ENCODE assay signal across 25 mouse cellular contexts in genomic region chr4:107051889-107052288, GRCm38 (mm10). TPM values are rescaled to one million over a fixed set of nuclear protein-coding genes. Genes with fewer than 3 reads are reported as not detected.
DNase-seq lines count a peak whose midpoint lies in the region; ATAC-seq and TF ChIP-seq lines count a peak whose summit lies in the region.
"Had no signal": no experiment of that assay in that cellular context is flagged by ENCODE, and none has a peak within 500 bp of the region (broad histone marks: within the 10 kb centered on the region; RNA-seq: fewer than 3 reads in every experiment).

No protein-coding gene starts in this region.

- no peak overlapping the region for H3K9ac ChIP-seq in forebrain, embryonic 15.5 days (replicated peaks)
- H3K9ac ChIP-seq in intestine, embryonic 16.5 days (ENCODE audit: low read depth, low read length): no peak overlapping the region
- H3K9ac ChIP-seq: embryonic facial prominence, embryonic 15.5 days; hindbrain, embryonic 13.5 days had no signal

- no peak for DNase-seq in forebrain, embryonic 10.5 days (ENCODE audit: extremely low spot score, low spot score)
- DNase-seq in layer of hippocampus, adult 2 months (ENCODE audit: low spot score in 2 of 2): no peak
- DNase-seq in layer of hippocampus, postnatal 36 days: no peak
- DNase-seq in adrenal gland, postnatal 14 days: peak; percentile 53
- DNase-seq in adrenal gland, postnatal 25 days: peak; percentile 33
- DNase-seq: cerebellum, adult 11 months; cerebellum, adult 8-10 months; cerebellum, postnatal 14 days; embryo, embryonic 11 days; gastrocnemius, postnatal 10 days; heart, postnatal 10 days; heart, postnatal 4 days; kidney, adult 8-10 months had no signal

- H3K27me3 ChIP-seq in forebrain, embryonic 10.5 days (ENCODE audit: poor library complexity, severe bottlenecking): no peaks in the 10 kb centered on the region
- no peaks in the 10 kb centered on the region for H3K27me3 ChIP-seq in forebrain, embryonic 15.5 days
- no peaks in the 10 kb centered on the region for H3K27me3 ChIP-seq in intestine, embryonic 16.5 days (replicated peaks; ENCODE audit: control insufficient read depth, insufficient read depth, low read length)
- H3K27me3 ChIP-seq: embryonic facial prominence, embryonic 15.5 days; hindbrain, embryonic 13.5 days had no signal

- TF ChIP-seq CTCF in layer of hippocampus, adult 2 months (conservative IDR thresholded peaks at IDR 0.05): no peak

- no peaks in the 10 kb centered on the region for H3K9me3 ChIP-seq in forebrain, embryonic 10.5 days
- no peaks in the 10 kb centered on the region for H3K9me3 ChIP-seq in forebrain, embryonic 15.5 days
- no peaks in the 10 kb centered on the region for H3K9me3 ChIP-seq in intestine, embryonic 16.5 days (ENCODE audit: control insufficient read depth, low read length)
- H3K9me3 ChIP-seq: embryonic facial prominence, embryonic 15.5 days; heart, embryonic 10.5 days; hindbrain, embryonic 13.5 days had no signal

- H3K27ac ChIP-seq in forebrain, embryonic 10.5 days: 0 out of 2 replicates have a peak overlapping the region, but pooled peaks have one; percentile 44
- H3K27ac ChIP-seq in forebrain, embryonic 15.5 days (replicated peaks): no peak overlapping the region
- H3K27ac ChIP-seq in layer of hippocampus, adult 2 months: peak overlapping the region; percentile 56; the same call in 1 of the 2 replicates
- no peak overlapping the region for H3K27ac ChIP-seq in intestine, embryonic 16.5 days (ENCODE audit: low read length)
- H3K27ac ChIP-seq: embryonic facial prominence, embryonic 15.5 days; heart, embryonic 10.5 days; hindbrain, embryonic 13.5 days had no signal

- peaks cover 18% of the 10 kb centered on the region for H3K4me1 ChIP-seq in forebrain, embryonic 10.5 days
- no peaks in the 10 kb centered on the region for H3K4me1 ChIP-seq in forebrain, embryonic 15.5 days
- no peaks in the 10 kb centered on the region for H3K4me1 ChIP-seq in intestine, embryonic 16.5 days (ENCODE audit: control insufficient read depth, insufficient read depth, low read length)
- H3K4me1 ChIP-seq: embryonic facial prominence, embryonic 15.5 days; heart, embryonic 10.5 days had no signal

- H3K4me3 ChIP-seq in forebrain, embryonic 10.5 days: no peak overlapping the region
- no peak overlapping the region for H3K4me3 ChIP-seq in forebrain, embryonic 15.5 days
- no peak overlapping the region for H3K4me3 ChIP-seq in layer of hippocampus, adult 2 months
- no peak overlapping the region for H3K4me3 ChIP-seq in intestine, embryonic 16.5 days (ENCODE audit: low read length)
- H3K4me3 ChIP-seq: embryonic facial prominence, embryonic 15.5 days; erythroblast, embryonic 14.5 days; heart, embryonic 10.5 days; hindbrain, embryonic 13.5 days had no signal

- peaks cover 61% of the 10 kb centered on the region for H3K36me3 ChIP-seq in forebrain, embryonic 10.5 days (replicated peaks)
- H3K36me3 ChIP-seq in forebrain, embryonic 15.5 days: peaks cover 12% of the 10 kb centered on the region
- H3K36me3 ChIP-seq in intestine, embryonic 16.5 days (ENCODE audit: control insufficient read depth, insufficient read depth, low read length): peaks cover 10% of the 10 kb centered on the region

- WGBS in forebrain, embryonic 10.5 days: 58% methylated on average over 4 of the region's 4 CpGs
- 57% methylated on average over 4 of the region's 4 CpGs for WGBS in forebrain, embryonic 15.5 days
- 47% methylated on average over 4 of the region's 4 CpGs for WGBS in intestine, embryonic 16.5 days

- ATAC-seq in forebrain, embryonic 15.5 days (replicated peaks): no peak
- ATAC-seq in intestine, embryonic 16.5 days: no peak
- ATAC-seq: intestine, postnatal 0 days had no signal

- H3K4me2 ChIP-seq in forebrain, embryonic 15.5 days (replicated peaks): no peak overlapping the region
- H3K4me2 ChIP-seq in intestine, embryonic 16.5 days (ENCODE audit: low read depth, low read length): no peak overlapping the region
- H3K4me2 ChIP-seq: embryonic facial prominence, embryonic 15.5 days; hindbrain, embryonic 13.5 days had no signal

RNA-seq across cellular contexts. Expression of gene Mrpl37, which starts 14.8 kb away (rescaled TPM):
- polyA plus RNA-seq in forebrain, embryonic 10.5 days (2016; fragmentation: Nextera tagmentation; extraction: Ambion mirVana): 131 and 132 TPM in 2 replicates
- 76.1 and 80.6 TPM in 2 replicates for polyA plus RNA-seq in forebrain, embryonic 15.5 days (2015; fragmentation: Nextera tagmentation; extraction: Ambion mirVana)
- 10 to 100 TPM; 59.4 to 59.9 TPM for total RNA-seq in layer of hippocampus, adult 2 months (2021)
- total RNA-seq in layer of hippocampus, postnatal 36 days (2021): 10 to 100 TPM; 60.4 to 62.9 TPM
- 98.8 and 100 TPM in 2 replicates for total RNA-seq in adrenal gland, postnatal 14 days (2021)
- 92.2 and 107 TPM in 2 replicates for total RNA-seq in adrenal gland, postnatal 25 days (2021)
- polyA plus RNA-seq in intestine, embryonic 16.5 days (2015; fragmentation: Nextera tagmentation; extraction: Ambion mirVana): 112 and 117 TPM in 2 replicates

RNA-seq across cellular contexts. Expression of gene Cyb5rl, which starts 14.9 kb away (rescaled TPM):
- polyA plus RNA-seq in forebrain, embryonic 10.5 days (2016; fragmentation: Nextera tagmentation; extraction: Ambion mirVana): 8.9 and 11.3 TPM in 2 replicates
- 2.8 and 3.6 TPM in 2 replicates for polyA plus RNA-seq in forebrain, embryonic 15.5 days (2015; fragmentation: Nextera tagmentation; extraction: Ambion mirVana)
- total RNA-seq in layer of hippocampus, adult 2 months (2021): 1 to 10 TPM; 3.9 to 9.6 TPM
- 10 to 100 TPM in 1 of 2 experiments, 1 to 10 TPM in 1; 8.2 to 10.2 TPM for total RNA-seq in layer of hippocampus, postnatal 36 days (2021)
- 17.0 and 20.1 TPM in 2 replicates for total RNA-seq in adrenal gland, postnatal 14 days (2021)
- 18.7 and 29.8 TPM in 2 replicates for total RNA-seq in adrenal gland, postnatal 25 days (2021)
- 7.2 and 7.7 TPM in 2 replicates for polyA plus RNA-seq in intestine, embryonic 16.5 days (2015; fragmentation: Nextera tagmentation; extraction: Ambion mirVana)

RNA-seq across cellular contexts. Expression of gene Cdcp2, which starts 44.8 kb away (rescaled TPM):
- 0.06 TPM in 1 of 2 replicates, not detected in the other for polyA plus RNA-seq in forebrain, embryonic 10.5 days (2016; fragmentation: Nextera tagmentation; extraction: Ambion mirVana)
- polyA plus RNA-seq in forebrain, embryonic 15.5 days (2015; fragmentation: Nextera tagmentation; extraction: Ambion mirVana): not detected in 2 replicates
- not detected for total RNA-seq in layer of hippocampus, adult 2 months (2021)
- not detected for total RNA-seq in layer of hippocampus, postnatal 36 days (2021)
- total RNA-seq in adrenal gland, postnatal 14 days (2021): not detected in 2 replicates
- total RNA-seq in adrenal gland, postnatal 25 days (2021): not detected in 2 replicates
- not detected in 2 replicates for polyA plus RNA-seq in intestine, embryonic 16.5 days (2015; fragmentation: Nextera tagmentation; extraction: Ambion mirVana)
- total RNA-seq: common myeloid progenitor, adult 5-6 weeks; gastrocnemius, postnatal 10 days; gastrocnemius, postnatal 4 days; heart, adult 18-20 months; heart, postnatal 10 days; heart, postnatal 4 days had no signal
- polyA plus RNA-seq: embryonic facial prominence, embryonic 11.5 days; embryonic facial prominence, embryonic 15.5 days; heart, embryonic 10.5 days; heart, embryonic 14.5 days; intestine, postnatal 0 days had no signal

Comparison
In these comparisons a context has a peak if more than half of its experiments do, and no peak if none do; other contexts are left out.
1. H3K27ac ChIP-seq: peak in forebrain, embryonic 10.5 days (single experiment) and layer of hippocampus, adult 2 months (single experiment); none in forebrain, embryonic 15.5 days (single experiment) and intestine, embryonic 16.5 days (single experiment).
2. DNase-seq: peak in adrenal gland, postnatal 14 days (single experiment) and adrenal gland, postnatal 25 days (single experiment); none in forebrain, embryonic 10.5 days (single experiment), layer of hippocampus, adult 2 months (0 of 2) and layer of hippocampus, postnatal 36 days (0 of 2).